Mouse (Mus musculus) hindlimb bud, embryonic 11.5 days (tissue): ENCODE measurements at regions not wholly inside any gene's neighbourhood (a gene's known extent, or its start where the extent isn't known, plus 50 kb on each side); places are given as distances from the start of the nearest gene placed in this dataset.

ENCODE experiments used
- DNase-seq: peaks from one replicate; pipeline ENCODE4 v3.0.0-alpha.2; 2012; ENCODE audit warnings: low read depth, low spot score; ENCODE audit errors: extremely low spot score

- DNase-seq: no peak
These were observed 197.3 kb upstream of the Bcl6 start for GRCm38 (mm10) chr16:24185989-24186388.

- DNase-seq: no peak
These were observed 196.2 kb upstream of the Bcl6 start for GRCm38 (mm10) chr16:24184846-24185245.

- no peak for DNase-seq
These were observed 194.6 kb upstream of the Bcl6 start for GRCm38 (mm10) chr16:24183216-24183615.

GRCm38 (mm10) chr16:24181388-24181787 is 192.7 kb upstream of the Bcl6 start:
- no peak for DNase-seq

GRCm38 (mm10) chr16:24180666-24181065 is 192.0 kb upstream of the Bcl6 start:
- no peak for DNase-seq

GRCm38 (mm10) chr16:24177564-24177963 is 188.9 kb upstream of the Bcl6 start:
- no peak for DNase-seq

- no peak for DNase-seq
These were observed 188.5 kb upstream of the Bcl6 start for GRCm38 (mm10) chr16:24177131-24177530.

GRCm38 (mm10) chr16:24176057-24176456 is 187.4 kb upstream of the Bcl6 start:
- DNase-seq: no peak

GRCm38 (mm10) chr16:24175235-24175760 is 186.6 kb upstream of the Bcl6 start:
- no peak for DNase-seq

GRCm38 (mm10) chr16:24174595-24174994 is 185.9 kb upstream of the Bcl6 start:
- DNase-seq: no peak

- DNase-seq: no peak
These were observed 185.3 kb upstream of the Bcl6 start for GRCm38 (mm10) chr16:24173783-24174518.

- DNase-seq: no peak
These were observed 184.0 kb upstream of the Bcl6 start for GRCm38 (mm10) chr16:24172653-24173052.

GRCm38 (mm10) chr16:24172065-24172464 is 183.4 kb upstream of the Bcl6 start:
- DNase-seq: no peak

GRCm38 (mm10) chr16:24171161-24171560 is 182.5 kb upstream of the Bcl6 start:
- no peak for DNase-seq

GRCm38 (mm10) chr16:24166496-24166895 is 177.8 kb upstream of the Bcl6 start:
- DNase-seq: no peak

- DNase-seq: no peak
These were observed 176.9 kb upstream of the Bcl6 start for GRCm38 (mm10) chr16:24165461-24166081.

- no peak for DNase-seq
These were observed 172.1 kb upstream of the Bcl6 start for GRCm38 (mm10) chr16:24160705-24161285.

- no peak for DNase-seq
These were observed 170.7 kb upstream of the Bcl6 start for GRCm38 (mm10) chr16:24159336-24159735.

GRCm38 (mm10) chr16:24157753-24158152 is 169.1 kb upstream of the Bcl6 start:
- no peak for DNase-seq

- DNase-seq: no peak
These were observed 168.2 kb upstream of the Bcl6 start for GRCm38 (mm10) chr16:24156729-24157430.

- no peak for DNase-seq
These were observed 166.2 kb upstream of the Bcl6 start for GRCm38 (mm10) chr16:24154816-24155357.
